Mouse (Mus musculus) C2C12 (cell line): Measurements from ENCODE around the gene Tgfb1. TPM values are rescaled to one million over a fixed set of nuclear protein-coding genes. Genes with fewer than 3 reads are reported as not detected.
A peak's percentile ranks its signal among the peaks of the same experiment; 100 is the strongest.
"Not testable (repeated sequence)": the region's sequence is repeated elsewhere in the genome, so short reads cannot be mapped to it uniquely, and the experiment has no call there.

Experiments used
- H3K27me3 ChIP-seq: one replicate; pipeline ENCODE4 v1.6.1; 2011; ENCODE audit not compliant: control insufficient read depth, insufficient read depth, insufficient read length
- H3K36me3 ChIP-seq: one replicate; pipeline ENCODE4 v1.6.1; 2011; ENCODE audit not compliant: control insufficient read depth, insufficient read depth
- H3K4me3 ChIP-seq: one replicate; pipeline ENCODE4 v1.5.1; 2011; ENCODE audit warnings: mild to moderate bottlenecking, control low read depth; ENCODE audit not compliant: poor library complexity, insufficient read depth, severe bottlenecking
- H3K79me2 ChIP-seq: one replicate; pipeline ENCODE4 v1.6.1; 2011; ENCODE audit not compliant: control insufficient read depth, insufficient read depth
- H3K79me3 ChIP-seq: one replicate; pipeline ENCODE4 v1.6.1; 2011; ENCODE audit warnings: low read depth, control low read depth
- H3ac ChIP-seq: one replicate; pipeline ENCODE3; 2011; ENCODE audit warnings: low read depth; ENCODE audit not compliant: control insufficient read depth, insufficient read length
- CEBPB ChIP-seq: IDR thresholded peaks from one replicate; pipeline ENCODE4 v1.6.1; 2011; ENCODE audit warnings: low read depth, mild to moderate bottlenecking, control low read depth, moderate library complexity
- CTCF ChIP-seq: IDR thresholded peaks from one replicate; pipeline ENCODE4 v1.5.1; 2011; ENCODE audit not compliant: control insufficient read depth, insufficient read depth, insufficient read length
- FOSL1 ChIP-seq: IDR thresholded peaks from one replicate; pipeline ENCODE4 v1.8.0; 2011; ENCODE audit warnings: mild to moderate bottlenecking, low read length; ENCODE audit not compliant: poor library complexity, insufficient read depth, severe bottlenecking
- MAX ChIP-seq: IDR thresholded peaks from one replicate; pipeline ENCODE4 v1.6.1; 2011; ENCODE audit warnings: mild to moderate bottlenecking, control low read depth
- MYOD1 ChIP-seq: IDR thresholded peaks from one replicate; pipeline ENCODE4 v1.6.1; 2011; ENCODE audit warnings: low read depth; ENCODE audit not compliant: control insufficient read depth, insufficient read length
- MYOG ChIP-seq: IDR thresholded peaks from one replicate; pipeline ENCODE4 v1.6.1; 2011; ENCODE audit not compliant: control insufficient read depth, insufficient read length; ENCODE audit errors: extremely low read depth
- USF1 ChIP-seq: IDR thresholded peaks from one replicate; pipeline ENCODE4 v1.6.1; 2011; ENCODE audit warnings: low read depth, mild to moderate bottlenecking, control low read depth, moderate library complexity
- polyA plus RNA-seq: library from polyadenylated mRNA; unstranded; fragments of >200 nt; fragmentation: generic; extraction: Trizol; gene quantifications from one replicate; pipeline ENCODE4 v1.2.1, GENCODE M21; 2012; ENCODE audit warnings: missing spikeins

Gene Tgfb1
- polyA plus RNA-seq, 1 experiment, result 108 TPM

DNA sequence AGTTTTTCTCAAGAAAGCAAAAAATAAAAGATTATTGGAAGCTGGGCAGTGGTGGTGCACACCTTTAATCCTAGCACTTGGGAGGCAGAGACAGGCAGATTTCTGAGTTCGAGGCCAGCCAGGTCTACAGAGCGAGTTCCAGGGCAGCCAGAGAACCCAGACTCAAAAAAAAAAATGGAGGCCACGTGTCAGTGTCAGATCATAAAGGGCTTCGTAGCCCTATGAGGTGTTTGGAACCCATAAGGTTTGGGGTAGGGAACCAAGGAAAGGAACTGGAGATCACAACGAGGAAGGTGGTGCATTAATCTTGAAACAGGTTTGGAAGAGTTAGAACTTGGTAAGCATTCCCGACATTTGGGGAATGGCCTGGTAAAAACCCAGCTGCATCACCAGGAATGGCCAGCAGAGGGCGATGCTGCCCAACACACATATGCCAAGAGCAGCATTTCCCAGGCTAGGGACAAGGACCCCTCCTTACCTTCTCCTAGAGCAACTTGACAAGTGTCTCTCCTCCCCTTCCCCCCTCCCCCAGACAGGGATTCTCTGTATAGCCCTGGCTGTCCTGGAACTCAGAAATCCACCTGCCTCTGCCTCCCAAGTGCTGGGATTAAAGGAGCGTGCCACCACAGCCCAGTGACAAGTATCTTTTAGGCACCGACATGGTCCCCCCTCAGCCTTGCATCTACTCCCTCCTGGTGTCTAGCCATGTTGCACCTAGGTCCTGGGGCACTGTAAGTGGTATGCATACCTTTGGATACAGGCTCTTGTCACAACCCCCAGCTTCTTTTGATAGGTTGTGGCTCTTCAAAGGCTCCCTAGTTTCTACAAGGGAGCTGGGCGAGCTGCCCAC lies 33.2 kb downstream of the Tgfb1 start:
- H3K36me3 ChIP-seq, result peaks cover 46% of the 10 kb centered on the region

DNA sequence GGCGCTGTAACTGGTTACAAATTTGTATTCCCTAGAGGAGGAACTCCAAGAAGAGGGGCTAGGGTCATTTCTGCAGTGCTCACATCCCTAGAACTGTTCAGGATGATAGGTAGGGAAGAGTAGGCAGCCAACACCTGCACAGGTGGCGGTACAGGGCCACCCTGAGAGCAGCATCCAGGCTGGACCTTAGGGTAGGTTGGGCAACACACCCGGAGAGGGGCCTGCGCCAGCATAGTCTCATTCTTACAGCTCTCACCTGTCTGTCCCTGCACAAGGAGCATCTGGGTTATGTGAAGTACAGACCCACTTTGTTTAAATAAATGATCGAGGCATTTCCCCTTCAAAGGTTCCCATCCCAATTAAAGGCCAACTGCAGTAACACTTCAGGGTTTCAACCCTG lies 34.0 kb downstream of the Tgfb1 start:
- H3K27me3 ChIP-seq, result no peaks in the 10 kb centered on the region
- peaks cover 30% of the 10 kb centered on the region for H3K79me2 ChIP-seq
- H3K79me3 ChIP-seq, result peaks cover 17% of the 10 kb centered on the region
- H3K36me3 ChIP-seq, result peaks cover 40% of the 10 kb centered on the region
- no peak overlapping the region for H3ac ChIP-seq
- no peak overlapping the region for H3K4me3 ChIP-seq
- TF ChIP-seq CEBPB (no peak), MYOD1 (no peak), USF1 (no peak), CTCF (no peak), MAX (no peak), FOSL1 (no peak), MYOG (no peak)

More for the DNA sequence above, 33.2 kb downstream of the Tgfb1 start:
- no peak for TF ChIP-seq CEBPB
- peak; percentile 81 for TF ChIP-seq CTCF
- H3ac ChIP-seq, result no peak overlapping the region
- peaks cover 30% of the 10 kb centered on the region for H3K79me2 ChIP-seq
- no peaks in the 10 kb centered on the region for H3K27me3 ChIP-seq
- no peak overlapping the region for H3K4me3 ChIP-seq
- peaks cover 17% of the 10 kb centered on the region for H3K79me3 ChIP-seq

DNA sequence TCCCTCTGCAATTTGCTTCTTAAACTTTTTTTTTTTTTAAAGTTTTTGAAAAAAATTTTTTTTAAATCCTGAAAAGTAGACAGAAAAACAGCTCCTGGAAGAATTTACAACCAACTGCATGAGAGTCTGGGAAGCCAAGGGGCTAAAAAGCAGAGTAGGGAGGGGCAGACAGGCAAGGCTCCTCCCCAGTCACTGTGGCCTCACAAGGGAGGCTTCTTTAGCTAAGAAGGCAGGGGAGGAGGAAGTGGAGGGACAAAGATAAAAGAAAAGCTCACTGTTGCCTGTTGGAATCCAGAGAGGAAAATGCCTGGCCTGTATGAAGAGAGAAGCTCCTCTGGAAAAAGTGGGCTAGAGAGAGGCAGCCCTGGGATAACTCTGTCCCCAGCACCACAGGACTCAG lies 35.0 kb downstream of the Tgfb1 start:
- Histone ChIP-seq H3K79me3 (peaks cover 15% of the 10 kb centered on the region), H3K36me3 (peaks cover 41% of the 10 kb centered on the region), H3K79me2 (peaks cover 20% of the 10 kb centered on the region)
- H3K27me3 ChIP-seq, H3K4me3 ChIP-seq, H3ac ChIP-seq: not testable (repeated sequence)

DNA sequence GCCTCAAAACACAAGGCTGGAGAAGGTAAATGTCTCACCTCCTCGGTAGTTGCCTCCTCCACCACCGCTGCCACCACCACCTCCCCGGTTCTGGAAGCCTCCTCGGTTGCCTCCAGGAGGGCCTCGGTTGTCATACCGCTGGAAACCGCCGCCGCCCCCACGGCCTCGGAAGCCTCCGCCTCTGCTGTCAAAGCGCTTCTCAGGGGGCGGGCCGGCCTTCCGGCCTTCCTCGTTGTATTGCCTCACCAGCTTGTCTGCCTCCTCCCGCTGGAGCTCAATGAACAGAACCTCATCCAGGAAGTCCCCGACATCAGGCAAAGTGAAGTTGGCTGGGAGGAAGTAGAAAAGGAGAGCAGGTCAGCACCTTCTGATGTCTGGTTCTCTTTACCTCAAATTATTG lies 39.1 kb downstream of the Tgfb1 start:
- Histone ChIP-seq H3K4me3 (no peak overlapping the region), H3K79me2 (no peaks in the 10 kb centered on the region), H3K79me3 (no peaks in the 10 kb centered on the region), H3ac (no peak overlapping the region), H3K27me3 (no peaks in the 10 kb centered on the region), H3K36me3 (peaks cover 68% of the 10 kb centered on the region)
- TF ChIP-seq USF1 (no peak), MAX (no peak), MYOG (no peak), MYOD1 (no peak), CEBPB (no peak), CTCF (no peak), FOSL1 (no peak)

DNA sequence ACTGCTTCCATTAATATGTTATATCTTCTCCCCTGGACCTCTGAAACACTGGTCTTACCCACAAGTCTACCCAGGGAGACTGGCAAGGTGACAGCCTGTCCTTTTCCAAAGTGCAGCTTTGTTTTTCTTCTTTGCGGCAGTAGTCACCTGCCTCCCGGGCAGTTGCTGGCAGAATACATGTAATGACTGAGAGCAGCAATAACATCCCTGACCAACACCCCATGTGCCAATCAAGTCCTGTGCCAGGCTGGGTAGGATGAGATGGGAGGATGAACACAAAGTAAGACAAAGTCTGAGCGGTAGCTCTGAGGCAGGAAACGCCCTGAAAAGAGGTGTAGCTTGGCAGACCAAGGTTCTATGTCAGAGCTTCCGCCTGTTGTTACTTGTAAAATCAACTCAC lies 41.0 kb downstream of the Tgfb1 start:
- TF ChIP-seq CTCF, result no peak
- no peak for TF ChIP-seq MYOD1
- no peak for TF ChIP-seq USF1
- TF ChIP-seq FOSL1, result no peak
- TF ChIP-seq CEBPB, result no peak
- TF ChIP-seq MYOG, result no peak
- no peak for TF ChIP-seq MAX
- H3K36me3 ChIP-seq, result peaks cover 85% of the 10 kb centered on the region

DNA sequence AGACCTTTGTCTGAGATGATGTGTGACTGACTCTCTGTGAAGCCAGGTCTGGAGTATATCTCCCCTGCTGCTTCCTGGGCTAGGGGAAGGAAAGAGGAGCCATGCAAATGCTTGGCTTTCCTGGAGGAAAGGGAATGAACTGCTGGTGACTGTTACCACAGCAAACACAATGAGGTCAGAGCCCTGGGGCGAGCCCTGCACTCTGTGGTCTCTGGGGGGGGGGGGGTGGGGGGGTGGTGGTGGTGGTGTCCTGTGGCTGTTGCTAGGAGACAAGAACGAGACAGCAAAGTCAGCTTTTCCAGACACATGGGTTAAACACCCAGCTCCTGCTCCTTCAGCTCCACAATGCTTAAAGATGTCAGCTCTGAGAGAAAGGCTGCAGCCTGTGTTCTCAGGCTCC lies 42.6 kb downstream of the Tgfb1 start:
- peaks cover 87% of the 10 kb centered on the region for H3K36me3 ChIP-seq
- no peaks in the 10 kb centered on the region for H3K79me2 ChIP-seq
- H3K27me3 ChIP-seq, result no peaks in the 10 kb centered on the region
- no peak for TF ChIP-seq MYOD1
- no peaks in the 10 kb centered on the region for H3K79me3 ChIP-seq
- H3K4me3 ChIP-seq, result no peak overlapping the region
- no peak overlapping the region for H3ac ChIP-seq

More for the DNA sequence above, 41.0 kb downstream of the Tgfb1 start:
- H3K79me2 ChIP-seq, result no peaks in the 10 kb centered on the region
- H3K27me3 ChIP-seq, result no peaks in the 10 kb centered on the region
- H3K79me3 ChIP-seq, result no peaks in the 10 kb centered on the region
- H3K4me3 ChIP-seq, result no peak overlapping the region
- H3ac ChIP-seq, result no peak overlapping the region
